Mouse (Mus musculus): ENCODE data around the gene Rbm19.

Gene Rbm19

GRCm38 (mm10) chr5:120199865-120200264, 83.6 kb downstream of the Rbm19 start:
- DNase-seq (ENCODE audit: low read depth, low spot score): no peak

GRCm38 (mm10) chr5:120204316-120204715, 88.1 kb downstream of the Rbm19 start:
- no peak for DNase-seq (ENCODE audit: low read depth, low spot score)

- no peak for DNase-seq (ENCODE audit: low read depth, low spot score)
Measured at GRCm38 (mm10) chr5:120206313-120206943, 90.2 kb downstream of the Rbm19 start.

GRCm38 (mm10) chr5:120207492-120207891, 91.2 kb downstream of the Rbm19 start:
- DNase-seq (ENCODE audit: low read depth, low spot score): no peak

- DNase-seq (ENCODE audit: low read depth, low spot score): no peak
Measured at GRCm38 (mm10) chr5:120210668-120211067, 94.4 kb downstream of the Rbm19 start.

- no peak for DNase-seq (ENCODE audit: low read depth, low spot score)
Measured at GRCm38 (mm10) chr5:120211182-120211581, 94.9 kb downstream of the Rbm19 start.

GRCm38 (mm10) chr5:120214511-120214910, 98.2 kb downstream of the Rbm19 start:
- no peak for DNase-seq (ENCODE audit: low read depth, low spot score)

GRCm38 (mm10) chr5:120221216-120221615, 105.0 kb downstream of the Rbm19 start:
- DNase-seq (ENCODE audit: low read depth, low spot score): no peak

GRCm38 (mm10) chr5:120225383-120225782, 109.1 kb downstream of the Rbm19 start:
- DNase-seq (ENCODE audit: low read depth, low spot score): no peak

- DNase-seq (ENCODE audit: low read depth, low spot score): no peak
Measured at GRCm38 (mm10) chr5:120228613-120229409, 112.5 kb downstream of the Rbm19 start.

- DNase-seq (ENCODE audit: low read depth, low spot score): no peak
Measured at GRCm38 (mm10) chr5:120231435-120232147, 115.3 kb downstream of the Rbm19 start.

- DNase-seq (ENCODE audit: low read depth, low spot score): no peak
Measured at GRCm38 (mm10) chr5:120235147-120235546, 118.9 kb downstream of the Rbm19 start.

- DNase-seq (ENCODE audit: low read depth, low spot score): peak; percentile 32
Measured at GRCm38 (mm10) chr5:120235571-120235970, 119.3 kb downstream of the Rbm19 start.

GRCm38 (mm10) chr5:120240071-120240470, 123.8 kb downstream of the Rbm19 start:
- DNase-seq (ENCODE audit: low read depth, low spot score): no peak

GRCm38 (mm10) chr5:120245336-120245735, 129.1 kb downstream of the Rbm19 start:
- DNase-seq (ENCODE audit: low read depth, low spot score): no peak

Data from telencephalon, adult 2 months (tissue).